Mouse (Mus musculus) stomach, postnatal 0 days (tissue): ENCODE data around the gene Zfp775. TPM values are rescaled to one million over a fixed set of nuclear protein-coding genes. Genes with fewer than 3 reads are reported as not detected.

ENCODE experiments used
- ATAC-seq: fragments of 200-750 bp; cut with Nextera tagmentation; 2 replicates; pipeline ENCODE4 v1.8.0; 2017; ENCODE audit not compliant: low FRiP score, low TSS enrichment
- DNase-seq: peaks from one replicate; pipeline ENCODE4 v3.0.0-alpha.2; 2016; ENCODE audit warnings: low spot score
- H3K27ac ChIP-seq: fragments of 300-500 bp; sonication (generic); replicated peaks from 2 replicates; pipeline ENCODE4 v1.5.1; 2014; ENCODE audit warnings: mild to moderate bottlenecking, control low read depth
- H3K27me3 ChIP-seq: fragments of 300-500 bp; sonication (generic); 2 replicates; pipeline ENCODE4 v1.6.1; 2014; ENCODE audit warnings: low read length; ENCODE audit not compliant: control insufficient read depth, insufficient read depth
- H3K36me3 ChIP-seq: fragments of 300-500 bp; sonication (generic); 2 replicates; pipeline ENCODE4 v1.6.1; 2014; ENCODE audit warnings: low read length, mixed read lengths; ENCODE audit not compliant: control insufficient read depth, insufficient read depth
- H3K4me1 ChIP-seq: fragments of 300-500 bp; sonication (generic); replicated peaks from 2 replicates; pipeline ENCODE4 v1.6.1; 2014; ENCODE audit warnings: antibody characterized with exemption; ENCODE audit not compliant: control insufficient read depth, insufficient read depth
- H3K4me2 ChIP-seq: fragments of 300-500 bp; sonication (generic); replicated peaks from 2 replicates; pipeline ENCODE4 v1.6.1; 2014; ENCODE audit warnings: low read depth, mild to moderate bottlenecking, control low read depth, moderate library complexity
- H3K4me3 ChIP-seq: fragments of 300-500 bp; sonication (generic); 2 replicates; pipeline ENCODE4 v1.5.1; 2014; ENCODE audit warnings: low read depth, low read length, control low read depth
- H3K9ac ChIP-seq: fragments of 300-500 bp; sonication (generic); 2 replicates; pipeline ENCODE4 v1.6.1; 2014; ENCODE audit warnings: mild to moderate bottlenecking, low read length, control low read depth, mixed read lengths
- H3K9me3 ChIP-seq: fragments of 300-500 bp; sonication (generic); 2 replicates; pipeline ENCODE4 v1.6.1; 2016; ENCODE audit warnings: low read length; ENCODE audit not compliant: control insufficient read depth
- CTCF ChIP-seq: IDR thresholded peaks from 2 replicates; pipeline ENCODE4 v1.5.1; 2016; ENCODE audit warnings: antibody characterized with exemption, low read depth, mild to moderate bottlenecking, moderate library complexity
- EP300 ChIP-seq: optimal IDR thresholded peaks from 2 replicates; pipeline ENCODE3; 2016; ENCODE audit warnings: antibody characterized with exemption
- WGBS: fragments of 180-500 bp; shearing (Covaris S2); extraction: QIAGEN DNeasy Blood & Tissue Kit; methylation state at CpG from one replicate; pipeline ENCODE4 v1.1.7; 2014; 5-methylcytosine and 5-hydroxymethylcytosine counted together
- polyA plus RNA-seq: library from polyadenylated mRNA; unstranded; fragments of >200 nt; fragmentation: Nextera tagmentation; extraction: Ambion mirVana; gene quantifications from 2 replicates; pipeline ENCODE4 v1.2.1, GENCODE M21; 2015

Gene Zfp775
- polyA plus RNA-seq, 1 experiment from 2014 or later = 2.2 TPM

GRCm38 (mm10) chr6:48646309-48646690 is 44.4 kb downstream of the Zfp775 start:
- Histone ChIP-seq H3K4me2 (no peak overlapping the region), H3K27ac (no peak overlapping the region), H3K36me3 (no peaks in the 10 kb centered on the region), H3K9me3 (no peaks in the 10 kb centered on the region), H3K27me3 (no peaks in the 10 kb centered on the region), H3K4me1 (no peaks in the 10 kb centered on the region), H3K4me3 (no peak overlapping the region), H3K9ac (no peak overlapping the region)
- 69% methylated on average over 4 of the region's 4 CpGs for WGBS
- no peak for TF ChIP-seq EP300
- no peak for TF ChIP-seq CTCF
- no peak for ATAC-seq
- DNase-seq = no peak

- Histone ChIP-seq H3K27me3 (no peaks in the 10 kb centered on the region), H3K9ac (no peak within 1 kb of the TSS), H3K36me3 (no peaks in the 10 kb centered on the region), H3K4me2 (no peak within 1 kb of the TSS), H3K4me3 (no peak within 1 kb of the TSS), H3K27ac (no peak within 1 kb of the TSS), H3K9me3 (no peaks in the 10 kb centered on the region), H3K4me1 (no peaks in the 10 kb centered on the region)
- 44% methylated on average over 3 of the region's 3 CpGs for WGBS
- no peak for DNase-seq
- peak; percentile 45; the same call in 1 of the 2 replicates for ATAC-seq
- TF ChIP-seq EP300 (no peak), CTCF (peak; percentile 68)
Measured at GRCm38 (mm10) chr6:48646995-48647394, 45.1 kb downstream of the Zfp775 start, which contains the start of gene Gimap8. Gene Gimap8 (plus strand): TSS chr6:48647234.

DNA sequence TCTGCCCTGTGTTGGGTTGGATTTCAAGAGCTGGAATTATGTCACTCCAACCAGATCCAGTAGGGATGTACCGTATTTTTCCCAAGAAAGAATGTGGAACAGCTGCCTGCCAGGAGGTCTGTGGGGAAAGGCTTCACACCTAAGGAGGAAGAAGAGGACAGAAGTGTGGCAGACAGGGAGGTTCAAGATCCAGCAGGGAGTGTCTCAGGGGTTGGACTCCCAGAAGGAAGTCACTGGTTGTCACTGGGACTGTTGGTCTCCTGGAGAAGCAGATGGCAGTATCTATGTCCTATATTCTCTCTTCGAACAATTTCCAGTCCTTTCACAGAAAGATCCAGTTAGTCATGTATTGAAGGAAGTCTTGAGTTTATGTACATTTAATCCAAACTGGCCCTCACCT is 45.7 kb downstream of the Zfp775 start:
- H3K4me3 ChIP-seq = no peak overlapping the region
- DNase-seq (no peak), ATAC-seq (no peak)
- TF ChIP-seq EP300 (no peak), CTCF (no peak)
- no peaks in the 10 kb centered on the region for H3K36me3 ChIP-seq
- no peak overlapping the region for H3K27ac ChIP-seq
- no peaks in the 10 kb centered on the region for H3K27me3 ChIP-seq
- H3K4me1 ChIP-seq = no peaks in the 10 kb centered on the region
- no peaks in the 10 kb centered on the region for H3K9me3 ChIP-seq
- 85% methylated on average over 2 of the region's 2 CpGs for WGBS
- H3K9ac ChIP-seq = no peak overlapping the region
- H3K4me2 ChIP-seq = no peak overlapping the region

DNA sequence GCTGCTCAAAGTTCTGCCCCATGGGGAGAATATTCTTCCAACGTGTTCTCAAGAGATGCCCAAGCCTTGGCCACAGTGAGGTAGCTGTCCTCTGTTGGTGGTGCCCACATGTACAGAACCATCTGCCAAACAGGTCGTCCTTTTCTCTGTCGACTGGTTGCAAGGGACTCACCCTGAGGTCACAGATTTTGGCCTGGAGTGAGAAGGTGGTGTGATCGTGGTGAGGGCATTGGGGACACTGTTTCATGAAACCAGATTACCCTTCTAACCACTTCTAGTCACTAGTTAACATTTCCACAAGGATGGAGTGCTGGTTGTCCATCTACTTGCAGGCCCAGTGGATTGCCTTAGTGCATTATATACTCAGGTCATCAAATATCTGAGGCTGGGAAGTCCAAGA is 46.9 kb downstream of the Zfp775 start:
- TF ChIP-seq EP300 (no peak), CTCF (no peak)
- H3K4me1 ChIP-seq = no peaks in the 10 kb centered on the region
- H3K4me2 ChIP-seq = no peak overlapping the region
- H3K9ac ChIP-seq = no peak overlapping the region
- DNase-seq (no peak), ATAC-seq (no peak)
- no peak overlapping the region for H3K27ac ChIP-seq
- no peak overlapping the region for H3K4me3 ChIP-seq
- 87% methylated on average over 4 of the region's 4 CpGs for WGBS
- H3K27me3 ChIP-seq = no peaks in the 10 kb centered on the region
- no peaks in the 10 kb centered on the region for H3K36me3 ChIP-seq
- H3K9me3 ChIP-seq = no peaks in the 10 kb centered on the region

GRCm38 (mm10) chr6:48650041-48650440 is 48.2 kb downstream of the Zfp775 start:
- DNase-seq (no peak), ATAC-seq (no peak)
- H3K4me1 ChIP-seq = no peaks in the 10 kb centered on the region
- 92% methylated on average over 9 of the region's 9 CpGs for WGBS
- H3K9me3 ChIP-seq = no peaks in the 10 kb centered on the region
- H3K4me2 ChIP-seq = no peak overlapping the region
- no peak overlapping the region for H3K4me3 ChIP-seq
- no peaks in the 10 kb centered on the region for H3K36me3 ChIP-seq
- no peak overlapping the region for H3K27ac ChIP-seq
- TF ChIP-seq CTCF = no peak
- no peak for TF ChIP-seq EP300
- no peak overlapping the region for H3K9ac ChIP-seq
- no peaks in the 10 kb centered on the region for H3K27me3 ChIP-seq

- ATAC-seq = no peak
- DNase-seq = no peak
- Histone ChIP-seq H3K4me1 (no peaks in the 10 kb centered on the region), H3K4me3 (no peak overlapping the region), H3K36me3 (no peaks in the 10 kb centered on the region), H3K27ac (no peak overlapping the region), H3K27me3 (no peaks in the 10 kb centered on the region), H3K9me3 (no peaks in the 10 kb centered on the region), H3K9ac (no peak overlapping the region), H3K4me2 (no peak overlapping the region)
- WGBS = 54% methylated on average over 5 of the region's 5 CpGs
- TF ChIP-seq EP300 = no peak
- no peak for TF ChIP-seq CTCF
Measured at GRCm38 (mm10) chr6:48658721-48659120, 56.9 kb downstream of the Zfp775 start.
